ENCODE assay signal across 8 mouse cellular contexts in the genomic region with DNA sequence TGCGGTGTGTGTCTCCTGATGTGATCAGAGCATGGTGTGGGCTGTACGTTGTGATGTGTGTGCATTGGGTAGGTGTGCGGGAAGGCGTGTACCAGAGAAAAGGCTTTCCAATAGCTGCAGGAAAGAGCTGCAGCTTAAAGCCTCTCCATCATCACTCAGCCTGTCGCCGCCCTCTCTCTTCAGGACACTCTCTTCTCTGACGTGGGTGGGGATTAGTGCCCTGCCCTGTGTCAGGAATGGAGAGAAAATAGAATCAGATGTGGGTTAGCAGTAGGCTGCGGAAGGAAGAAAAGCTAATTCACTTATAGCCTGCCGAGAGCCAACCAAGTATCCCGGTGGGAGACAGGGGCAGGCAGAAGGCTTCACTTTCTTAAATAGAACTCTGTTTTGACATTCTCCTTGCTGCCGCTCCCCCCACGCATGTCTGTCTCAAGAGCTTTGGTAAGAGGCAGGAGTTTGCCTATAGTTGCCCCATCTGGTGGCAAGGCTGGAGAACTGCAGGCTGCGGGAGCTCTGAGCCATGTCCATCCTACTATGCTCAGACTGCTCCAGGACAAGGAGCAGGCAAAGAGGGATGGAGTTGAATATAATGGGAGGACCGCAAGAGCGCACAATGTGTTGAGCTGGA. TPM values are rescaled to one million over a fixed set of nuclear protein-coding genes. Genes with fewer than 3 reads are reported as not detected.
A peak's percentile ranks its signal among the peaks of the same experiment; 100 is the strongest.
DNase-seq lines count a peak whose midpoint lies in the region; ATAC-seq and TF ChIP-seq lines count a peak whose summit lies in the region.

No protein-coding gene starts in this region.

- 43% methylated on average over 15 of the region's 15 CpGs for WGBS in bone marrow, adult 2 months
- WGBS in embryonic facial prominence, embryonic 15.5 days = 31% methylated on average over 15 of the region's 15 CpGs
- 40% methylated on average over 15 of the region's 15 CpGs for WGBS in limb, embryonic 13.5 days
- 40% methylated on average over 15 of the region's 15 CpGs for WGBS in midbrain, embryonic 16.5 days

- no peak overlapping the region for H3K4me3 ChIP-seq in bone marrow, adult 2 months (replicated peaks; ENCODE audit: control insufficient read depth, low read depth, low read length)
- H3K4me3 ChIP-seq in embryonic facial prominence, embryonic 15.5 days (replicated peaks) = peak overlapping the region; percentile 28
- H3K4me3 ChIP-seq in limb, embryonic 13.5 days = no peak overlapping the region
- no peak overlapping the region for H3K4me3 ChIP-seq in midbrain, embryonic 16.5 days (ENCODE audit: low read depth, low read length)

- no peaks in the 10 kb centered on the region for H3K9me3 ChIP-seq in embryonic facial prominence, embryonic 15.5 days (replicated peaks)
- no peaks in the 10 kb centered on the region for H3K9me3 ChIP-seq in limb, embryonic 13.5 days
- H3K9me3 ChIP-seq in midbrain, embryonic 16.5 days (replicated peaks; ENCODE audit: control insufficient read depth, low read length, poor library complexity, severe bottlenecking) = no peaks in the 10 kb centered on the region

- TF ChIP-seq CTCF in bone marrow, adult 2 months (IDR thresholded peaks at IDR 0.05; ENCODE audit: control insufficient read depth, insufficient read depth, low read length) = peak; percentile 88

- H3K36me3 ChIP-seq in embryonic facial prominence, embryonic 15.5 days = no peaks in the 10 kb centered on the region
- no peaks in the 10 kb centered on the region for H3K36me3 ChIP-seq in limb, embryonic 13.5 days
- no peaks in the 10 kb centered on the region for H3K36me3 ChIP-seq in midbrain, embryonic 16.5 days (ENCODE audit: control insufficient read depth, insufficient read depth, low read length)

- no peak overlapping the region for H3K9ac ChIP-seq in embryonic facial prominence, embryonic 15.5 days
- peak overlapping the region; percentile 32; the same call in 1 of the 2 replicates for H3K9ac ChIP-seq in limb, embryonic 13.5 days
- H3K9ac ChIP-seq in midbrain, embryonic 16.5 days (ENCODE audit: low read depth, low read length) = no peak overlapping the region

- DNase-seq in B cell, adult 2 months = peak; percentile 74 to 79
- DNase-seq in heart, adult 9 months (ENCODE audit: low spot score in 2 of 2) = peak; percentile 56 to 73
- peak; percentile 73 for DNase-seq in kidney, adult 9 months
- DNase-seq in spleen, adult 18-20 months = peak; percentile 37 to 57

- no peak overlapping the region for H3K27ac ChIP-seq in bone marrow, adult 2 months (ENCODE audit: control insufficient read depth, insufficient read depth, low read depth, low read length, poor library complexity)
- no peak overlapping the region for H3K27ac ChIP-seq in embryonic facial prominence, embryonic 15.5 days (replicated peaks)
- no peak overlapping the region for H3K27ac ChIP-seq in limb, embryonic 13.5 days
- H3K27ac ChIP-seq in midbrain, embryonic 16.5 days (ENCODE audit: low read length) = no peak overlapping the region

- H3K4me1 ChIP-seq in bone marrow, adult 2 months (ENCODE audit: control insufficient read depth, insufficient read depth, low read length) = no peaks in the 10 kb centered on the region; the same call in 1 of the 2 replicates
- peaks cover 17% of the 10 kb centered on the region for H3K4me1 ChIP-seq in embryonic facial prominence, embryonic 15.5 days
- peaks cover 23% of the 10 kb centered on the region for H3K4me1 ChIP-seq in limb, embryonic 13.5 days
- H3K4me1 ChIP-seq in midbrain, embryonic 16.5 days (ENCODE audit: control insufficient read depth, insufficient read depth, low read length) = peaks cover 14% of the 10 kb centered on the region

- no peak for TF ChIP-seq POLR2A in bone marrow, adult 2 months (IDR thresholded peaks at IDR 0.05; ENCODE audit: borderline replicate concordance, control insufficient read depth, low read depth, low read length)

- H3K4me2 ChIP-seq in embryonic facial prominence, embryonic 15.5 days (replicated peaks) = peak overlapping the region; percentile 48
- H3K4me2 ChIP-seq in limb, embryonic 13.5 days (replicated peaks) = peak overlapping the region; percentile 48
- H3K4me2 ChIP-seq in midbrain, embryonic 16.5 days (ENCODE audit: low read length) = peak overlapping the region; percentile 42

- ATAC-seq in embryonic facial prominence, embryonic 15.5 days (ENCODE audit: insufficient number of reproducible peaks, low FRiP score, low TSS enrichment, low read depth) = peak; percentile 68
- peak; percentile 74; the same call in 1 of the 2 replicates for ATAC-seq in limb, embryonic 13.5 days (ENCODE audit: low FRiP score, low read depth)
- peak; percentile 59 for ATAC-seq in midbrain, embryonic 16.5 days

- no peaks in the 10 kb centered on the region for H3K27me3 ChIP-seq in embryonic facial prominence, embryonic 15.5 days
- H3K27me3 ChIP-seq in limb, embryonic 13.5 days = 0 out of 2 replicates have a peak, but pooled peaks cover 5% of the 10 kb centered on the region
- no peaks in the 10 kb centered on the region; the same call in 1 of the 2 replicates for H3K27me3 ChIP-seq in midbrain, embryonic 16.5 days (ENCODE audit: control insufficient read depth, insufficient read depth, low read depth, low read length)

RNA-seq across cellular contexts. Expression of a gene that starts 12.0 kb away (rescaled TPM):
- 28.6 and 134 TPM in 2 replicates for polyA plus RNA-seq in bone marrow, adult 2 months (2011; ENCODE audit: insufficient read depth, insufficient read length, low replicate concordance, missing spikeins)
- 15.4 and 17.9 TPM in 2 replicates for polyA plus RNA-seq in embryonic facial prominence, embryonic 15.5 days (2015; fragmentation: Nextera tagmentation; extraction: Ambion mirVana)
- polyA plus RNA-seq in limb, embryonic 13.5 days (2015; fragmentation: Nextera tagmentation; extraction: Ambion mirVana) = 1.9 TPM in 2 replicates
- 0.66 and 0.94 TPM in 2 replicates for polyA plus RNA-seq in midbrain, embryonic 16.5 days (2015; fragmentation: Nextera tagmentation; extraction: Ambion mirVana)
